22 mouse cellular contexts compared by ENCODE assay signal in the genomic region with DNA sequence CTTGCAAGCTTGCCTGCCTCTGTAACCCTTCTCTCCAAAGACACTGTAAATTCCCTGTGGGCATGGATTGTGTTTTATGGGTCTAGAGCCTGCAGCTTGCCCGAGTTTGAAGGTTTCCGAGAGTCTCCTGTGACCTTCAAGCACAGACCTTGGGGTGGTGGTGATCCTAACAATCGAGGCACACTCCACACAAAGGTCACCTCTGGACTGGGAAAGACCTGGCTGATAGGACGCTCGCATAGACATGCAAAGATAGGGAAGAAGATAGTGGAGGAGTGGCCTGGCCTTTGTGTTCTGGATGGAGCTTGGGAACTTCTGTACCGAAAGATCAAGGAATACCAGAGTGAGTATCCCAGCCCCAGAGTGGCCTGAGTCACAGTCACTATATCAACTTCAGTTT.
A peak's percentile ranks its signal among the peaks of the same experiment; 100 is the strongest.
DNase-seq lines count a peak whose midpoint lies in the region; ATAC-seq and TF ChIP-seq lines count a peak whose summit lies in the region.
"Had no signal": no experiment of that assay in that cellular context is flagged by ENCODE, and none has a peak within 500 bp of the region (broad histone marks: within the 10 kb centered on the region; RNA-seq: fewer than 3 reads in every experiment).

No protein-coding gene starts in this region.

- H3K27me3 ChIP-seq in ES-Bruce4 (ENCODE audit: control insufficient read depth, insufficient read depth, low read length, poor library complexity, severe bottlenecking) = no peaks in the 10 kb centered on the region
- no peaks in the 10 kb centered on the region for H3K27me3 ChIP-seq in intestine, postnatal 0 days (replicated peaks; ENCODE audit: control insufficient read depth, insufficient read depth, low read length)
- H3K27me3 ChIP-seq: embryonic facial prominence, embryonic 12.5 days; forebrain, embryonic 13.5 days had no signal

- H3K4me3 ChIP-seq in ES-Bruce4 (ENCODE audit: low read depth, low read length) = no peak overlapping the region
- no peak overlapping the region for H3K4me3 ChIP-seq in ES-E14 (ENCODE audit: insufficient read depth in 1 of 2, low read depth in 1 of 2, low read length in 2 of 2, poor library complexity in 1 of 2, severe bottlenecking in 1 of 2)
- no peak overlapping the region for H3K4me3 ChIP-seq in intestine, postnatal 0 days (ENCODE audit: low read depth, low read length)
- H3K4me3 ChIP-seq: embryonic facial prominence, embryonic 10.5 days; embryonic facial prominence, embryonic 12.5 days; forebrain, embryonic 13.5 days had no signal

- WGBS in intestine, postnatal 0 days = 74% methylated on average over 6 of the region's 6 CpGs

- in situ Hi-C loops in ES-E14 (cut with MboI; ENCODE audit: low sequenced_read_pairs in 2 of 2, unreplicated experiment in 2 of 2) = no loop called here

- H3K9me3 ChIP-seq in ES-Bruce4 (replicated peaks; ENCODE audit: control insufficient read depth, insufficient read depth, low read length, poor library complexity, severe bottlenecking) = no peaks in the 10 kb centered on the region
- no peaks in the 10 kb centered on the region for H3K9me3 ChIP-seq in ES-E14 (ENCODE audit: control insufficient read depth, insufficient read depth, low read depth, low read length)
- no peaks in the 10 kb centered on the region for H3K9me3 ChIP-seq in intestine, postnatal 0 days (ENCODE audit: control insufficient read depth)
- H3K9me3 ChIP-seq: embryonic facial prominence, embryonic 10.5 days; embryonic facial prominence, embryonic 12.5 days; forebrain, embryonic 13.5 days had no signal

- H3K27ac ChIP-seq in ES-Bruce4 (ENCODE audit: insufficient read depth, low read length) (no peak overlapping the region), ES-E14 (ENCODE audit: insufficient read depth, low read depth, low read length, poor library complexity, severe bottlenecking) (no peak overlapping the region)
- no peak overlapping the region for H3K27ac ChIP-seq in intestine, postnatal 0 days (ENCODE audit: low read depth, low read length)
- H3K27ac ChIP-seq: embryonic facial prominence, embryonic 10.5 days; embryonic facial prominence, embryonic 12.5 days; forebrain, embryonic 13.5 days had no signal

- H3K36me3 ChIP-seq in ES-Bruce4 (ENCODE audit: control insufficient read depth, insufficient read depth, low read length, poor library complexity, severe bottlenecking) (no peaks in the 10 kb centered on the region), ES-E14 (ENCODE audit: control insufficient read depth, insufficient read depth, low read length, poor library complexity, severe bottlenecking) (no peaks in the 10 kb centered on the region)
- no peaks in the 10 kb centered on the region for H3K36me3 ChIP-seq in intestine, postnatal 0 days (ENCODE audit: control insufficient read depth, insufficient read depth)
- H3K36me3 ChIP-seq: embryonic facial prominence, embryonic 10.5 days; embryonic facial prominence, embryonic 12.5 days had no signal

- H3K4me1 ChIP-seq in ES-Bruce4 (ENCODE audit: control insufficient read depth, insufficient read depth, low read length) = peaks cover 2% of the 10 kb centered on the region
- 0 out of 4 replicates have a peak, but pooled peaks cover 0 to 2% of the 10 kb centered on the region in 2 experiments for H3K4me1 ChIP-seq in ES-E14 (ENCODE audit: control insufficient read depth in 2 of 2, insufficient read depth in 2 of 2, low read length in 2 of 2, poor library complexity in 1 of 2)
- no peaks in the 10 kb centered on the region for H3K4me1 ChIP-seq in intestine, postnatal 0 days (replicated peaks; ENCODE audit: control insufficient read depth, insufficient read depth, low read length)
- H3K4me1 ChIP-seq: embryonic facial prominence, embryonic 12.5 days; forebrain, embryonic 13.5 days had no signal

- H3K9ac ChIP-seq in ES-Bruce4 (ENCODE audit: low read depth, poor library complexity, severe bottlenecking) (no peak overlapping the region), ES-E14 (ENCODE audit: insufficient read depth, low read depth, low read length, poor library complexity, severe bottlenecking) (no peak overlapping the region)
- no peak overlapping the region for H3K9ac ChIP-seq in intestine, postnatal 0 days (ENCODE audit: low read depth, low read length)
- H3K9ac ChIP-seq: embryonic facial prominence, embryonic 12.5 days; forebrain, embryonic 13.5 days had no signal

- no peak for TF ChIP-seq POLR2A in ES-Bruce4 (IDR thresholded peaks at IDR 0.05; ENCODE audit: insufficient read depth, low read length)

- H3K4me2 ChIP-seq in intestine, postnatal 0 days (replicated peaks; ENCODE audit: low read depth) = no peak overlapping the region
- H3K4me2 ChIP-seq: embryonic facial prominence, embryonic 12.5 days; forebrain, embryonic 13.5 days had no signal

- TF ChIP-seq CTCF in ES-Bruce4 (IDR thresholded peaks at IDR 0.05; ENCODE audit: low read depth, low read length) = no peak
- no peak for TF ChIP-seq CTCF in intestine, postnatal 0 days (IDR thresholded peaks at IDR 0.05; ENCODE audit: low read depth)

- DNase-seq in heart, adult 11 months = peak; percentile 61
- no peak for DNase-seq in heart, adult 18-20 months
- DNase-seq in ES-E14 (ENCODE audit: low read depth, low spot score) (peak; percentile 28), ZHBTc4 (ENCODE audit: low read depth, low spot score) (peak; percentile 80)
- no peak for DNase-seq in urinary bladder, postnatal 4 days (ENCODE audit: low spot score in 2 of 2)
- DNase-seq: adrenal gland, adult 2 months; adrenal gland, postnatal 10 days; adrenal gland, postnatal 25 days; B cell, adult 2 months; cerebellum, adult 11 months; cerebellum, adult 18-20 months; cerebellum, adult 8-10 months; cerebellum, adult 9-11 months; cerebellum, postnatal 14 days; cerebellum, postnatal 36 days had no signal

- ATAC-seq in intestine, postnatal 0 days = no peak
- ATAC-seq: CD4-positive, CD25-positive, alpha-beta regulatory T cell, adult 4 months; forebrain, embryonic 13.5 days; forebrain, embryonic 16.5 days had no signal

- TF ChIP-seq EP300 in ES-Bruce4 (IDR thresholded peaks at IDR 0.05; ENCODE audit: insufficient read depth, low read depth, low read length) = 0 out of 2 replicates have a peak, but pooled peaks have one; percentile 31

TF ChIP-seq in ES-E14, 5 proteins besides CTCF, POLR2A, EP300 and RAD21:
- no peak for TF ChIP-seq HCFC1 (IDR thresholded peaks at IDR 0.05; ENCODE audit: borderline replicate concordance, insufficient read depth, low read length)
- no peak for TF ChIP-seq CHD2 (IDR thresholded peaks at IDR 0.05; ENCODE audit: low read depth, low read length)
- no peak for TF ChIP-seq ZC3H11A (IDR thresholded peaks at IDR 0.05; ENCODE audit: borderline replicate concordance, low read depth, low read length)
- TF ChIP-seq ZNF384 (IDR thresholded peaks at IDR 0.05; ENCODE audit: low read depth, low read length) = no peak
- no peak for TF ChIP-seq MAFK (IDR thresholded peaks at IDR 0.05; ENCODE audit: insufficient read depth, low read depth, low read length)

Comparison
In these comparisons a context has a peak if more than half of its experiments do, and no peak if none do; other contexts are left out.
1. DNase-seq: peak in heart, adult 11 months (single experiment), ES-E14 (single experiment) and ZHBTc4 (single experiment); none in heart, adult 18-20 months (0 of 2) and urinary bladder, postnatal 4 days (0 of 2).